Mouse (Mus musculus): ENCODE measurements around the gene Rnpep. TPM values are rescaled to one million over a fixed set of nuclear protein-coding genes. Genes with fewer than 3 reads are reported as not detected.
"Not testable (repeated sequence)": the region's sequence is repeated elsewhere in the genome, so short reads cannot be mapped to it uniquely, and the experiment has no call there.

Rnpep gene
- polyA plus RNA-seq, 1 experiment from 2014 or later, result 29.4 TPM

GRCm38 (mm10) chr1:135231878-135232277 is 52.0 kb downstream of the Rnpep start:
- ATAC-seq (ENCODE audit: low read depth); H3K4me3 ChIP-seq (replicated peaks); H3K9ac ChIP-seq; H3K27ac ChIP-seq; H3K27me3 ChIP-seq; H3K36me3 ChIP-seq; H3K4me1 ChIP-seq (replicated peaks); H3K4me2 ChIP-seq; H3K9me3 ChIP-seq (replicated peaks); DNase-seq: not testable (repeated sequence)
- WGBS (ENCODE audit: insufficient replicate concordance), result 60% methylated on average over 20 of the region's 20 CpGs

GRCm38 (mm10) chr1:135227339-135227950 is 56.4 kb downstream of the Rnpep start:
- 70% methylated on average over 13 of the region's 13 CpGs for WGBS (ENCODE audit: insufficient replicate concordance)
- Histone ChIP-seq H3K9me3 (replicated peaks) (no peaks in the 10 kb centered on the region), H3K27me3 (0 out of 2 replicates have a peak, but pooled peaks cover 8% of the 10 kb centered on the region), H3K4me2 (no peak overlapping the region), H3K4me1 (replicated peaks) (0 out of 2 replicates have a peak, but pooled peaks cover 3% of the 10 kb centered on the region), H3K36me3 (no peaks in the 10 kb centered on the region), H3K9ac (no peak overlapping the region), H3K27ac (no peak overlapping the region), H3K4me3 (replicated peaks) (no peak overlapping the region)
- no peak for ATAC-seq (ENCODE audit: low read depth)
- no peak for DNase-seq

GRCm38 (mm10) chr1:135224981-135225604 is 58.8 kb downstream of the Rnpep start:
- Histone ChIP-seq H3K9me3 (replicated peaks) (no peaks in the 10 kb centered on the region), H3K4me1 (replicated peaks) (0 out of 2 replicates have a peak, but pooled peaks cover 3% of the 10 kb centered on the region), H3K36me3 (no peaks in the 10 kb centered on the region), H3K27me3 (0 out of 2 replicates have a peak, but pooled peaks cover 8% of the 10 kb centered on the region), H3K4me2 (no peak overlapping the region), H3K9ac (no peak overlapping the region), H3K4me3 (replicated peaks) (no peak overlapping the region), H3K27ac (no peak overlapping the region)
- 42% methylated on average over 6 of the region's 6 CpGs for WGBS (ENCODE audit: insufficient replicate concordance)
- DNase-seq (no peak), ATAC-seq (ENCODE audit: low read depth) (no peak)

- Histone ChIP-seq H3K4me1 (replicated peaks) (0 out of 2 replicates have a peak, but pooled peaks cover 3% of the 10 kb centered on the region), H3K9ac (no peak overlapping the region), H3K27me3 (0 out of 2 replicates have a peak, but pooled peaks cover 8% of the 10 kb centered on the region), H3K4me3 (replicated peaks) (no peak overlapping the region), H3K4me2 (no peak overlapping the region), H3K27ac (no peak overlapping the region), H3K9me3 (replicated peaks) (no peaks in the 10 kb centered on the region), H3K36me3 (no peaks in the 10 kb centered on the region)
- DNase-seq, result no peak
- WGBS (ENCODE audit: insufficient replicate concordance), result 23% methylated on average over 3 of the region's 3 CpGs
- ATAC-seq (ENCODE audit: low read depth), result no peak
These were observed 59.7 kb downstream of the Rnpep start for GRCm38 (mm10) chr1:135224147-135224546.

- H3K4me1 ChIP-seq (replicated peaks), result no peaks in the 10 kb centered on the region
- H3K4me2 ChIP-seq, result no peak overlapping the region
- H3K36me3 ChIP-seq, result no peaks in the 10 kb centered on the region
- H3K27me3 ChIP-seq, result no peaks in the 10 kb centered on the region
- no peak overlapping the region for H3K4me3 ChIP-seq (replicated peaks)
- 68% methylated on average over 13 of the region's 13 CpGs for WGBS (ENCODE audit: insufficient replicate concordance)
- no peak overlapping the region for H3K9ac ChIP-seq
- no peaks in the 10 kb centered on the region for H3K9me3 ChIP-seq (replicated peaks)
- no peak for DNase-seq
- H3K27ac ChIP-seq, result no peak overlapping the region
- peak; percentile 15; the same call in 1 of the 2 replicates for ATAC-seq (ENCODE audit: low read depth)
These were observed 66.2 kb downstream of the Rnpep start for GRCm38 (mm10) chr1:135217607-135218233.

- Histone ChIP-seq H3K36me3 (no peaks in the 10 kb centered on the region), H3K4me3 (replicated peaks) (no peak overlapping the region), H3K27ac (no peak overlapping the region), H3K4me2 (no peak overlapping the region), H3K9ac (no peak overlapping the region), H3K9me3 (replicated peaks) (no peaks in the 10 kb centered on the region), H3K4me1 (replicated peaks) (peaks cover 6% of the 10 kb centered on the region), H3K27me3 (no peaks in the 10 kb centered on the region)
- no peak for ATAC-seq (ENCODE audit: low read depth)
- whole genome bisulfite sequencing (ENCODE audit: insufficient replicate concordance), result 63% methylated on average over 9 of the region's 9 CpGs
- no peak for DNase-seq
These were observed 69.9 kb downstream of the Rnpep start for GRCm38 (mm10) chr1:135213772-135214640.

Other genes starting within 250 kb of the Rnpep start
- 0.05 and 0.15 TPM in 2 replicates for gene Lgr6, start 178.8 kb downstream of the Rnpep start, polyA plus RNA-seq (2015; fragmentation: Nextera tagmentation; extraction: Ambion mirVana)
- 16.0 and 17.9 TPM in 2 replicates for gene Ptpn7, start 151.4 kb downstream of the Rnpep start, polyA plus RNA-seq (2015; fragmentation: Nextera tagmentation; extraction: Ambion mirVana)
- 8.9 and 10.5 TPM in 2 replicates for gene Arl8a, start 137.3 kb downstream of the Rnpep start, polyA plus RNA-seq (2015; fragmentation: Nextera tagmentation; extraction: Ambion mirVana)
- not detected in 2 replicates for gene Gpr37l1, start 116.4 kb downstream of the Rnpep start, polyA plus RNA-seq (2015; fragmentation: Nextera tagmentation; extraction: Ambion mirVana)
- 1.2 and 1.5 TPM in 2 replicates for gene Elf3, start 25.5 kb downstream of the Rnpep start, polyA plus RNA-seq (2015; fragmentation: Nextera tagmentation; extraction: Ambion mirVana)
- 203 and 204 TPM in 2 replicates for gene Timm17a, start 29.7 kb upstream of the Rnpep start, polyA plus RNA-seq (2015; fragmentation: Nextera tagmentation; extraction: Ambion mirVana)
- 0.09 and 0.10 TPM in 2 replicates for gene Lmod1, start 40.7 kb upstream of the Rnpep start, polyA plus RNA-seq (2015; fragmentation: Nextera tagmentation; extraction: Ambion mirVana)
- 2.4 and 2.9 TPM in 2 replicates for gene Shisa4, start 91.2 kb upstream of the Rnpep start, polyA plus RNA-seq (2015; fragmentation: Nextera tagmentation; extraction: Ambion mirVana)
- gene Ipo9, start 146.4 kb upstream of the Rnpep start, polyA plus RNA-seq (2015; fragmentation: Nextera tagmentation; extraction: Ambion mirVana), result 30.9 and 36.6 TPM in 2 replicates